Mouse (Mus musculus) heart, embryonic 10.5 days (tissue): Measurements from ENCODE around the gene Rsph14. TPM values are rescaled to one million over a fixed set of nuclear protein-coding genes. Genes with fewer than 3 reads are reported as not detected.

Experiments used
- DNase-seq: peaks from one replicate; pipeline ENCODE4 v3.0.0-alpha.2; 2017; ENCODE audit warnings: low spot score
- H3K27ac ChIP-seq: fragments of 300-500 bp; sonication (generic); 2 replicates; pipeline ENCODE4 v1.5.1; 2016; ENCODE audit warnings: mild to moderate bottlenecking
- H3K27me3 ChIP-seq: fragments of 300-500 bp; sonication (generic); 2 replicates; pipeline ENCODE4 v1.6.1; 2016; ENCODE audit warnings: mild to moderate bottlenecking; ENCODE audit not compliant: poor library complexity, insufficient read depth, severe bottlenecking
- H3K36me3 ChIP-seq: fragments of 300-500 bp; sonication (generic); 2 replicates; pipeline ENCODE4 v1.6.1; 2016; ENCODE audit warnings: mild to moderate bottlenecking, moderate library complexity
- H3K4me1 ChIP-seq: fragments of 300-500 bp; sonication (generic); 2 replicates; pipeline ENCODE4 v1.6.1; 2016; ENCODE audit warnings: mild to moderate bottlenecking
- H3K4me3 ChIP-seq: fragments of 300-500 bp; sonication (generic); 2 replicates; pipeline ENCODE4 v1.5.1; 2016; ENCODE audit warnings: mild to moderate bottlenecking, moderate library complexity
- H3K9me3 ChIP-seq: fragments of 300-500 bp; sonication (generic); 2 replicates; pipeline ENCODE4 v1.6.1; 2016; ENCODE audit warnings: mild to moderate bottlenecking, moderate library complexity
- WGBS: fragments of 180-500 bp; shearing (Covaris S2); methylation state at CpG from one replicate; pipeline ENCODE4 v1.1.7; 2016; 5-methylcytosine and 5-hydroxymethylcytosine counted together
- polyA plus RNA-seq: library from polyadenylated mRNA; unstranded; fragments of >200 nt; fragmentation: Nextera tagmentation; extraction: Ambion mirVana; gene quantifications from 2 replicates; pipeline ENCODE4 v1.2.1, GENCODE M21; 2016

The Rsph14 gene
- polyA plus RNA-seq, 1 experiment from 2014 or later: not detected

- Histone ChIP-seq H3K27ac (no peak overlapping the region), H3K36me3 (no peaks in the 10 kb centered on the region), H3K9me3 (no peaks in the 10 kb centered on the region), H3K4me3 (no peak overlapping the region), H3K4me1 (no peaks in the 10 kb centered on the region), H3K27me3 (no peaks in the 10 kb centered on the region)
- WGBS: 78% methylated on average over 10 of the region's 10 CpGs
- peak; percentile 76 for DNase-seq
Measured at GRCm38 (mm10) chr10:74937003-74937790, 95.2 kb downstream of the Rsph14 start.

GRCm38 (mm10) chr10:74935016-74935415 is 97.4 kb downstream of the Rsph14 start:
- H3K9me3 ChIP-seq: no peaks in the 10 kb centered on the region
- WGBS: 24% methylated on average over 6 of the region's 6 CpGs
- H3K27ac ChIP-seq: no peak overlapping the region
- H3K4me1 ChIP-seq: no peaks in the 10 kb centered on the region
- DNase-seq: peak; percentile 67
- H3K36me3 ChIP-seq: no peaks in the 10 kb centered on the region
- no peaks in the 10 kb centered on the region for H3K27me3 ChIP-seq
- no peak overlapping the region for H3K4me3 ChIP-seq

GRCm38 (mm10) chr10:74934521-74934920 is 97.9 kb downstream of the Rsph14 start:
- H3K4me3 ChIP-seq: no peak overlapping the region
- no peaks in the 10 kb centered on the region for H3K4me1 ChIP-seq
- H3K36me3 ChIP-seq: no peaks in the 10 kb centered on the region
- H3K27ac ChIP-seq: no peak overlapping the region
- WGBS: 79% methylated on average over 12 of the region's 12 CpGs
- DNase-seq: peak; percentile 67
- no peaks in the 10 kb centered on the region for H3K9me3 ChIP-seq
- no peaks in the 10 kb centered on the region for H3K27me3 ChIP-seq

GRCm38 (mm10) chr10:74933548-74934190 is 98.7 kb downstream of the Rsph14 start:
- H3K9me3 ChIP-seq: no peaks in the 10 kb centered on the region
- no peak overlapping the region for H3K4me3 ChIP-seq
- no peaks in the 10 kb centered on the region for H3K27me3 ChIP-seq
- WGBS: 83% methylated on average over 19 of the region's 19 CpGs
- H3K36me3 ChIP-seq: no peaks in the 10 kb centered on the region
- peak; percentile 68 for DNase-seq
- H3K4me1 ChIP-seq: no peaks in the 10 kb centered on the region
- no peak overlapping the region for H3K27ac ChIP-seq

- H3K27ac ChIP-seq: no peak overlapping the region
- 77% methylated on average over 6 of the region's 6 CpGs for WGBS
- no peaks in the 10 kb centered on the region for H3K4me1 ChIP-seq
- peak; percentile 66 for DNase-seq
- no peak overlapping the region for H3K4me3 ChIP-seq
- no peaks in the 10 kb centered on the region for H3K27me3 ChIP-seq
- H3K36me3 ChIP-seq: no peaks in the 10 kb centered on the region
- H3K9me3 ChIP-seq: no peaks in the 10 kb centered on the region
Measured at GRCm38 (mm10) chr10:74932487-74932886, 99.9 kb downstream of the Rsph14 start.

GRCm38 (mm10) chr10:74931631-74932030 is 100.8 kb downstream of the Rsph14 start:
- DNase-seq: peak; percentile 53
- H3K4me3 ChIP-seq: no peak overlapping the region
- no peaks in the 10 kb centered on the region for H3K36me3 ChIP-seq
- H3K4me1 ChIP-seq: no peaks in the 10 kb centered on the region
- 74% methylated on average over 6 of the region's 6 CpGs for WGBS
- H3K9me3 ChIP-seq: no peaks in the 10 kb centered on the region
- H3K27me3 ChIP-seq: no peaks in the 10 kb centered on the region
- no peak overlapping the region for H3K27ac ChIP-seq

GRCm38 (mm10) chr10:74930541-74930940 is 101.8 kb downstream of the Rsph14 start:
- H3K27ac ChIP-seq: no peak overlapping the region
- H3K4me1 ChIP-seq: 0 out of 2 replicates have a peak, but pooled peaks cover 1% of the 10 kb centered on the region
- H3K9me3 ChIP-seq: no peaks in the 10 kb centered on the region
- 78% methylated on average over 3 of the region's 3 CpGs for WGBS
- H3K4me3 ChIP-seq: no peak overlapping the region
- H3K36me3 ChIP-seq: no peaks in the 10 kb centered on the region
- no peak for DNase-seq
- H3K27me3 ChIP-seq: no peaks in the 10 kb centered on the region

GRCm38 (mm10) chr10:74929578-74929977 is 102.8 kb downstream of the Rsph14 start:
- H3K36me3 ChIP-seq: no peaks in the 10 kb centered on the region
- 0 out of 2 replicates have a peak, but pooled peaks cover 6% of the 10 kb centered on the region for H3K27me3 ChIP-seq
- H3K4me1 ChIP-seq: 0 out of 2 replicates have a peak, but pooled peaks cover 4% of the 10 kb centered on the region
- no peak overlapping the region for H3K4me3 ChIP-seq
- H3K9me3 ChIP-seq: no peaks in the 10 kb centered on the region
- 69% methylated on average over 6 of the region's 6 CpGs for WGBS
- H3K27ac ChIP-seq: no peak overlapping the region
- DNase-seq: no peak

- 79% methylated on average over 7 of the region's 7 CpGs for WGBS
- H3K9me3 ChIP-seq: no peaks in the 10 kb centered on the region
- 0 out of 2 replicates have a peak, but pooled peaks cover 4% of the 10 kb centered on the region for H3K4me1 ChIP-seq
- no peak overlapping the region for H3K27ac ChIP-seq
- H3K27me3 ChIP-seq: 0 out of 2 replicates have a peak, but pooled peaks cover 6% of the 10 kb centered on the region
- DNase-seq: no peak
- H3K36me3 ChIP-seq: no peaks in the 10 kb centered on the region
- no peak overlapping the region for H3K4me3 ChIP-seq
Measured at GRCm38 (mm10) chr10:74928276-74928675, 104.1 kb downstream of the Rsph14 start.

GRCm38 (mm10) chr10:74925324-74925723 is 107.1 kb downstream of the Rsph14 start:
- peak; percentile 77 for DNase-seq
- H3K36me3 ChIP-seq: no peaks in the 10 kb centered on the region
- H3K27ac ChIP-seq: no peak overlapping the region
- peak overlapping the region; percentile 31 for H3K4me3 ChIP-seq
- H3K9me3 ChIP-seq: no peaks in the 10 kb centered on the region
- H3K4me1 ChIP-seq: peaks cover 10% of the 10 kb centered on the region; the same call in 1 of the 2 replicates
- WGBS: 11% methylated on average over 21 of the region's 21 CpGs
- H3K27me3 ChIP-seq: 0 out of 2 replicates have a peak, but pooled peaks cover 6% of the 10 kb centered on the region

GRCm38 (mm10) chr10:74924274-74924673 is 108.1 kb downstream of the Rsph14 start:
- Histone ChIP-seq H3K4me1 (peaks cover 10% of the 10 kb centered on the region; the same call in 1 of the 2 replicates), H3K9me3 (no peaks in the 10 kb centered on the region), H3K27ac (no peak overlapping the region), H3K4me3 (no peak overlapping the region), H3K27me3 (0 out of 2 replicates have a peak, but pooled peaks cover 6% of the 10 kb centered on the region), H3K36me3 (no peaks in the 10 kb centered on the region)
- peak; percentile 73 for DNase-seq
- WGBS: 86% methylated on average over 14 of the region's 14 CpGs

GRCm38 (mm10) chr10:74922763-74923162 is 109.6 kb downstream of the Rsph14 start:
- no peaks in the 10 kb centered on the region for H3K36me3 ChIP-seq
- peaks cover 10% of the 10 kb centered on the region; the same call in 1 of the 2 replicates for H3K4me1 ChIP-seq
- 71% methylated on average over 6 of the region's 6 CpGs for WGBS
- H3K9me3 ChIP-seq: no peaks in the 10 kb centered on the region
- H3K27me3 ChIP-seq: 0 out of 2 replicates have a peak, but pooled peaks cover 6% of the 10 kb centered on the region
- DNase-seq: no peak
- H3K4me3 ChIP-seq: no peak overlapping the region
- no peak overlapping the region for H3K27ac ChIP-seq

- H3K9me3 ChIP-seq: no peaks in the 10 kb centered on the region
- no peaks in the 10 kb centered on the region for H3K36me3 ChIP-seq
- H3K4me3 ChIP-seq: no peak overlapping the region
- no peak overlapping the region for H3K27ac ChIP-seq
- H3K27me3 ChIP-seq: 0 out of 2 replicates have a peak, but pooled peaks cover 6% of the 10 kb centered on the region
- H3K4me1 ChIP-seq: peaks cover 10% of the 10 kb centered on the region; the same call in 1 of the 2 replicates
- no peak for DNase-seq
- 81% methylated on average over 11 of the region's 11 CpGs for WGBS
Measured at GRCm38 (mm10) chr10:74921614-74922013, 110.8 kb downstream of the Rsph14 start.
